Mouse (Mus musculus): Measurements from ENCODE around the gene Pacrg.

GRCm38 (mm10) chr17:10455961-10456360 lies 384.1 kb downstream of the Pacrg start:
- TF ChIP-seq USF1 (IDR thresholded peaks at IDR 0.05; ENCODE audit: low read depth) = no peak
- TF ChIP-seq CTCF (IDR thresholded peaks at IDR 0.05; ENCODE audit: control insufficient read depth, insufficient read depth, insufficient read length) = no peak
